30 mouse cellular contexts compared by ENCODE assay signal in the genomic region with DNA sequence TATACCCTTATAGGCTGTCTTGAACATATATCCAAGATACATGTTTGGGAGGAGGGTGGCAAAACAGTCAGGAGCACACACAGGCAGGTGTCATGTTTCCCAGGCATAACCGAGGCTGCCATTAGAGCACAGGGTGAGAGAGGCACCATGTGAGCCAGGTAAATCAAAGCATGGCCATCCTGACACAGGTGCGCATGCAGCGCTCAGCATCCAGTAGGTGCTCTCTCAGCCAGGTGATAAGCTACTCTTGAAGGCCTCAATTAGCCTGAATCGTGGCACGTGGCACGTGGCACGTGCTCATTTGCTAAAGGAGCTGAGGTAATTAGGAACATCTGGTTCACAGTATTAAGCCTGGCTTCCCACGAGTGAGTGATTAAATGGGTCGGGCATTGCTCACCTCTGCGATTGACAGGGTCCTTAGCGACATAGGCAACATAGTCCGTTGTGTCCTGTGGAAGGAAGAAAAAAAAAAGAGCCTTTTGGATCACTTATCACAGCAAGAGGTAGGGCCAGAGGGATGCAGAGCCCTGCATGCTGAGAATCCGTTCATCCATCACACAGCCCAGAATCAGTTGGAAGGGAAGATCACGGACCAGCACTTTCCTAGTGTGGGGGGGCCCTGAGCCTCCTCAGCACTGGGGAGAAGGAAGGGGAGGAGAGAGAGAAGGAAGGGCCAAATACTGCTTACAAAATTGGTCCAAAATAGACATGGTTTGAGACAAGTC. TPM values are rescaled to one million over a fixed set of nuclear protein-coding genes. Genes with fewer than 3 reads are reported as not detected.
DNase-seq lines count a peak whose midpoint lies in the region; ATAC-seq lines count a peak whose summit lies in the region.
"Had no signal": no experiment of that assay in that cellular context is flagged by ENCODE, and none has a peak within 500 bp of the region (broad histone marks: within the 10 kb centered on the region; RNA-seq: fewer than 3 reads in every experiment).

No protein-coding gene starts in this region.

- ATAC-seq in megakaryocyte, adult 5-6 weeks (ENCODE audit: poor library complexity, severe bottlenecking), result no peak
- no peak for ATAC-seq in embryonic facial prominence, embryonic 11.5 days (replicated peaks; ENCODE audit: insufficient number of reproducible peaks, low FRiP score, low TSS enrichment, low read depth)
- ATAC-seq: forebrain, embryonic 14.5 days; intestine, embryonic 15.5 days had no signal

- H3K36me3 ChIP-seq in heart, embryonic 10.5 days, result no peaks in the 10 kb centered on the region
- no peaks in the 10 kb centered on the region for H3K36me3 ChIP-seq in megakaryocyte, embryonic 14.5 days (replicated peaks; ENCODE audit: low read length)
- H3K36me3 ChIP-seq in embryonic facial prominence, embryonic 11.5 days (replicated peaks; ENCODE audit: control insufficient read depth, insufficient read depth, low read depth, low read length), result no peaks in the 10 kb centered on the region
- H3K36me3 ChIP-seq in limb, embryonic 10.5 days, result no peaks in the 10 kb centered on the region
- H3K36me3 ChIP-seq: G1E; heart, embryonic 13.5 days; intestine, embryonic 15.5 days; lung, embryonic 15.5 days; midbrain, embryonic 12.5 days had no signal

- no peaks in the 10 kb centered on the region for H3K9me3 ChIP-seq in heart, embryonic 10.5 days
- H3K9me3 ChIP-seq in megakaryocyte, embryonic 14.5 days, result 0 out of 2 replicates have a peak, but pooled peaks cover 7% of the 10 kb centered on the region
- no peaks in the 10 kb centered on the region for H3K9me3 ChIP-seq in embryonic facial prominence, embryonic 11.5 days (replicated peaks; ENCODE audit: control insufficient read depth, low read length)
- H3K9me3 ChIP-seq in limb, embryonic 10.5 days (replicated peaks), result no peaks in the 10 kb centered on the region
- H3K9me3 ChIP-seq: heart, embryonic 13.5 days; intestine, embryonic 15.5 days; lung, embryonic 15.5 days; midbrain, embryonic 12.5 days had no signal

- no peak overlapping the region; the same call in 1 of the 2 replicates for H3K4me2 ChIP-seq in embryonic facial prominence, embryonic 11.5 days (ENCODE audit: low read depth, low read length)
- H3K4me2 ChIP-seq: heart, embryonic 13.5 days; intestine, embryonic 15.5 days; lung, embryonic 15.5 days; midbrain, embryonic 12.5 days had no signal

- H3K4me1 ChIP-seq in heart, embryonic 10.5 days, result no peaks in the 10 kb centered on the region
- H3K4me1 ChIP-seq in megakaryocyte, embryonic 14.5 days, result no peaks in the 10 kb centered on the region
- no peaks in the 10 kb centered on the region for H3K4me1 ChIP-seq in embryonic facial prominence, embryonic 11.5 days (ENCODE audit: control insufficient read depth, insufficient read depth, low read length)
- H3K4me1 ChIP-seq in limb, embryonic 10.5 days, result peaks cover 13% of the 10 kb centered on the region
- H3K4me1 ChIP-seq: heart, embryonic 13.5 days; intestine, embryonic 15.5 days; lung, embryonic 15.5 days; midbrain, embryonic 12.5 days had no signal

- peak; percentile 62 for DNase-seq in heart, adult 11 months
- no peak for DNase-seq in heart, embryonic 10.5 days (ENCODE audit: low spot score)
- peak; percentile 19 for DNase-seq in embryonic facial prominence, embryonic 11.5 days (ENCODE audit: low spot score)
- DNase-seq in limb, embryonic 10.5 days (ENCODE audit: low spot score), result peak; percentile 33
- no peak for DNase-seq in spleen, adult 12 weeks (ENCODE audit: low spot score)
- DNase-seq: adrenal gland, postnatal 10 days; cerebellum, adult 11 months; cerebellum, adult 9-10 months; gastrocnemius, adult 2 months; gastrocnemius, postnatal 36 days; heart, adult 2 months; heart, postnatal 10 days; kidney, adult 2 months; kidney, postnatal 36 days; layer of hippocampus, postnatal 36 days; left cerebral cortex, postnatal 4 days; liver; right cerebral cortex, postnatal 4 days; thymus, adult 2 months; thymus, postnatal 36 days had no signal

- no peak overlapping the region for H3K27ac ChIP-seq in heart, embryonic 10.5 days
- no peak overlapping the region for H3K27ac ChIP-seq in embryonic facial prominence, embryonic 11.5 days (replicated peaks; ENCODE audit: low read depth, low read length)
- H3K27ac ChIP-seq in limb, embryonic 10.5 days, result no peak overlapping the region
- H3K27ac ChIP-seq: gastrocnemius, adult 2 months; heart, adult 2 months; heart, embryonic 13.5 days; intestine, embryonic 15.5 days; liver, embryonic 14.5 days; lung, embryonic 15.5 days; midbrain, embryonic 12.5 days had no signal

- H3K4me3 ChIP-seq in heart, embryonic 10.5 days, result no peak overlapping the region
- H3K4me3 ChIP-seq in megakaryocyte, embryonic 14.5 days (replicated peaks), result peak overlapping the region; percentile 6
- H3K4me3 ChIP-seq in embryonic facial prominence, embryonic 11.5 days (ENCODE audit: low read depth, low read length), result no peak overlapping the region
- no peak overlapping the region for H3K4me3 ChIP-seq in limb, embryonic 10.5 days
- H3K4me3 ChIP-seq: gastrocnemius, adult 2 months; heart, adult 2 months; heart, embryonic 13.5 days; intestine, embryonic 15.5 days; lung, embryonic 15.5 days; midbrain, embryonic 12.5 days had no signal

- no peaks in the 10 kb centered on the region for H3K27me3 ChIP-seq in heart, embryonic 10.5 days (ENCODE audit: insufficient read depth, poor library complexity, severe bottlenecking)
- no peaks in the 10 kb centered on the region for H3K27me3 ChIP-seq in megakaryocyte, embryonic 14.5 days (replicated peaks)
- H3K27me3 ChIP-seq in embryonic facial prominence, embryonic 11.5 days (ENCODE audit: control insufficient read depth, insufficient read depth, low read length), result no peaks in the 10 kb centered on the region
- peaks cover 14% of the 10 kb centered on the region for H3K27me3 ChIP-seq in limb, embryonic 10.5 days (ENCODE audit: low read depth, poor library complexity, severe bottlenecking)
- H3K27me3 ChIP-seq: heart, embryonic 13.5 days; intestine, embryonic 15.5 days; lung, embryonic 15.5 days; midbrain, embryonic 12.5 days had no signal

- H3K9ac ChIP-seq in embryonic facial prominence, embryonic 11.5 days (replicated peaks; ENCODE audit: low read length), result no peak overlapping the region
- H3K9ac ChIP-seq: heart, embryonic 13.5 days; intestine, embryonic 15.5 days; liver, embryonic 14.5 days; lung, embryonic 15.5 days; midbrain, embryonic 12.5 days had no signal

- 71% methylated on average over 14 of the region's 14 CpGs for WGBS in heart, embryonic 10.5 days
- WGBS in embryonic facial prominence, embryonic 11.5 days, result 51% methylated on average over 14 of the region's 14 CpGs
- 45% methylated on average over 14 of the region's 14 CpGs for WGBS in limb, embryonic 10.5 days

RNA-seq across cellular contexts. Expression of gene S1pr3, which starts 57.8 kb away (rescaled TPM):
- 16.9 and 30.5 TPM in 2 replicates for polyA plus RNA-seq in heart, embryonic 10.5 days (2016; fragmentation: Nextera tagmentation; extraction: Ambion mirVana)
- polyA plus RNA-seq in megakaryocyte, embryonic 14.5 days (2012; ENCODE audit: insufficient read depth, low replicate concordance), result not detected in 2 replicates
- total RNA-seq in megakaryocyte, adult 5-6 weeks (2015), result 1.8 and 2.6 TPM in 2 replicates
- total RNA-seq in megakaryocyte, adult 5-6 weeks (2017), result 1.1 and 1.6 TPM in 2 replicates
- polyA plus RNA-seq in embryonic facial prominence, embryonic 11.5 days (2014; fragmentation: Nextera tagmentation; extraction: Ambion mirVana), result 96.6 and 102 TPM in 2 replicates
- polyA plus RNA-seq in limb, embryonic 10.5 days (2016; fragmentation: Nextera tagmentation; extraction: Ambion mirVana), result 79.5 and 123 TPM in 2 replicates
- total RNA-seq: monocyte, adult 5-6 weeks had no signal
- polyA plus RNA-seq: G1E had no signal

Comparison
In these comparisons a context has a peak if more than half of its experiments do, and no peak if none do; other contexts are left out.
1. DNase-seq: peak in heart, adult 11 months (single experiment), embryonic facial prominence, embryonic 11.5 days (single experiment) and limb, embryonic 10.5 days (single experiment); none in heart, embryonic 10.5 days (single experiment) and spleen, adult 12 weeks (single experiment).
2. RNA of gene S1pr3, which starts 57.8 kb away (polyA plus RNA-seq): 79.5 to 123 TPM in limb, embryonic 10.5 days, 96.6 to 102 TPM in embryonic facial prominence, embryonic 11.5 days and 16.9 to 30.5 TPM in heart, embryonic 10.5 days; not detected in megakaryocyte, embryonic 14.5 days; every median in the first group is over 10 times any median in the second.